Mouse (Mus musculus) retina, postnatal 7 days (tissue): ENCODE measurements around the gene Mast3.

ENCODE experiments used
- DNase-seq: peaks from one replicate; pipeline ENCODE4 v3.0.0-alpha.2; 2012; ENCODE audit warnings: low read depth, low spot score

Mast3 gene

GRCm38 (mm10) chr8:70746676-70747075, 58.2 kb downstream of the Mast3 start:
- no peak for DNase-seq

DNA sequence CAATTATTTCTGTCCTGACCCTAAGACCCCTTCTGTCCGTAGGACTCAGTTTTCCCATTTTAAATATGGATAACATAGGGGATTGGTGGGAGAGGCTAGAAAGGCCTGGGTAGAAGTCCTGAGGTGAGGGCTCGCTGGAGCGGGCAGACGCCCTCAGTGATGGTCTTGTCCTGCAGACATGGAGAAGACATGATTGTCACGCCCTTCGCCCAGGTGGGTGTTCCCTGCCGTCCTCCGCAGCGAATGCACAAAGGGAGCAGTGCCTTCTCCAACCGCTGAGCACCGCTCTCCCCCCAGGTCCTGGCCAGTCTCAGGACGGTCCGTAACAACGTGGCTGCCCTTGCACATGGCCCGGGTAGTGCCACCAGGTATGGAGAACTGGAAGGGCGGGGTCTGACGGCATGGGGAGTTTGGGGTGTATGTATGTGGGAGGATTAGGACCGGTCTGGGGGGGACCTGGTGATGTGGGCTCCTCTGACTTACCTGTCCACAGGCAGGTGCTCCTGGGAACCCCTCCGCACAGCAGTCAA, 59.1 kb downstream of the Mast3 start:
- DNase-seq = no peak

GRCm38 (mm10) chr8:70744806-70745205, 60.0 kb downstream of the Mast3 start:
- DNase-seq = no peak

DNA sequence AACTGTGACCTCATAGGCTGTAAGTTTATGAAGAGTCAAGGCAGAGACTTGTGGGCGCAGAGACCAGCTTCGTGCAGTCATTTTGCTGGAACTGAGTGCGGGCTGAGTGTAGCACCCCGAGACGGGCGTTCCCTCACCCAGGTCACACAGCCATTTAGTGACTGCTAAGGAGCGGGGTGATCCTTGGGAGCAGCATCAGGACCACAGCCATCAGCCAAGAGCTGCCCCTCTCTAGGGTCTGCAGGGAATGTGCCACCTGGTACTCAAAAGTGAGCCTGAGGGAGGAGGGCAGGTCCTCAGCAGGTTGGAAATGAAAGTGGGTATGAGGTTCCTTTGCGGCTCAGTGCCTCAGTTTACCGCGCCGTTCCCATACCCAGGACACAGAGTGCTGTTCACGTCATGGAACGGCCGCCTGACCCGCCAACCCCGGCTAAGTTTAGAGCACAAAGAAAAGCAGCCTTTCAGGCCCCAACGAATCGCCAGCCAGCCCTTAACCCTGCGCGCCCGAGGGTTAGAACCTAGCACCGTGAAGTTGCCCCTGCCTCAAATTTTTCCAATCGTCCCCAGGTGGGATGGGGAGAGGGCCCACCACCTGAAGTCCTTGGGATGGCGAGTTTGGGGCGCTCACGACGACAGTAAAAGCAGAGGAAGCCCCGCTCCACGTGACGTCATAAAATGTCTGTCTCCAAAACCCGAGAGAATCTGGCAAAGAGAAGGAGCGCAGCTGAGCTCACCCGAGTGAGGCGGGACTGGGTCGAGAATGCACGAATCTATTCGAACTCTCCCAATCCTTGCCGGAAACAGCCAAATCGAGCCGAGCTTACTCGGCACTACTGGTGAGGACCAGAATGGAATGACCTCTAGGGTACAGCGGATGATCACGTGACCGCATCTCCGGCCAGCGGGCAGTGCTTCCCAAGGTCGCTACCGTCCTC, 60.9 kb downstream of the Mast3 start:
- no peak for DNase-seq

- DNase-seq = no peak
These were observed 61.7 kb downstream of the Mast3 start for GRCm38 (mm10) chr8:70742981-70743655.

GRCm38 (mm10) chr8:70742176-70742575, 62.7 kb downstream of the Mast3 start:
- no peak for DNase-seq

DNA sequence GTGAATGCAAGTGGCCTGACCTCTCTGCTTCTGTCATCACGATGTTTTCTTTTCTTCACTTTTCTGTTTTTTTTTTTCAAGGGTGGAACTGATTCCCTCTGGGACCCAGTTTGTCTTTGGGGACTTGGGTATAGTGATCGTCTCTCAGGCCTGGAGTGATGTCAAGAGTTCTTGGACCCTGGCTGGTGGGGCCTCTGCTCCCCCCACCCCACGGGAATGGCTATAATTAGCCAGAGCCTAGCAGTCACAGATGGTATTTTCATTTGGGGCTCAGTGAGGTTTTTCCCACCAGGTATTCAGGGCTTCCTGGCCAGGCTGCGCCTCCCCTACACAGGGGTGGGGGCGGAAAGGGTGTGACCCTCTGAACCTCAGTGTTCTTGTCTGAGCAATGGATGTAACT, 63.2 kb downstream of the Mast3 start:
- no peak for DNase-seq

GRCm38 (mm10) chr8:70738211-70738610, 66.6 kb downstream of the Mast3 start:
- no peak for DNase-seq

DNA sequence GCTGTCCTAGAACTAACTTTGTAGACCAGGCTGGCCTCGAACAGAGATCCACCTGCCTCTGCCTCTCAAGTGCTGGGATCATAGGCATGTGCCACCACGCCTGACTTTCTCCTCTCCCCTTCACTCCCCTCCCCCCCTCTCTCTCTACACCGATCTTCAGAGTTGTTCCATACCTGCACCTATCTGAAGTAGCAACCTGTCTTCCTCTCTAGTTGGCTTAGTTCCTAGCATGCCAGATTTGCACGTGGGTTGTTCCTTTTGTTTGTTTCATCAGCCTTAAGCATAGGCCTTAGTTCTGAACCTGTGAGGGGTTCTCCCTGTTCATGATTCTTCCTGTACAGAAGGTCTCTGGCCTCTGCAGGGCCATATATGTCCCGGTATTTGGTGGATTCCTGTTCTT, 67.1 kb downstream of the Mast3 start:
- no peak for DNase-seq

- no peak for DNase-seq
These were observed 73.9 kb downstream of the Mast3 start for GRCm38 (mm10) chr8:70730956-70731355.

DNA sequence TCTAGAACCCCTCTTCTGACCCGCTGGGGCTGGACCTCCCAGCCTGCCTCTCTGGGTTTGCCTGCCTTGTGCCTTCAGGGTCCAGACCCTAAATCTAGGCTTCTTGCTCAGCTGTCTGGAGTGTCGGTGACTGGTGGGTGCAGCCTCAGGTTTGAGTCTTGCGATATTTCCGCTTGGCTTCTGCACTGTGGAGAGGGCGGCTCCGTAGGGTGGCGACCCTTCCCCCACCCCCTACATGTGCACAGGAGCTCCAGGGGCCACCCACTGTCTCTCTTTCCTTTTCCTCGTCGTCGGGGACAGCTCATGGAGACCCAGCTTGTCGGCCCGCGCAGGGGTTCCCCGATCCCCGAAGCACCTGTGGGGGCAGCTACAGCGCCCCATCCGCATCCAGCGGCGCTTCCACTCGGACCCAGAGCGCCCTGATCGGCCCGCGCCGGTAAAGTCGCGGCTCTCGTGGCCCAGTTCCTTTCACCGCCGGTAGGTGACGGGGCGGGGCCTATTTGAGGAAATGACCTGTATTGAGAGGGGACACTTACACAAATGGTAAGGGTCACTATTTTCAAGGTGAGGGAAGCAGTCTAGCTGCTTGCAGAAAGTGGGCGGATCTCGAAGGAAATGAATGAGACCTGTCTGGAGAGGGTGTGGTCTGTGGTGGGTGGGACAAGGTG, 74.9 kb downstream of the Mast3 start:
- DNase-seq = no peak
